Mouse (Mus musculus) G1E (cell line): ENCODE data around the gene Adarb2.

Experiments used
- CTCF ChIP-seq: IDR thresholded peaks from 2 replicates; pipeline ENCODE4 v1.5.1; 2012; ENCODE audit warnings: low read depth, low read length, inconsistent platforms, mixed read lengths
- GATA1 ChIP-seq: IDR thresholded peaks from 2 replicates; pipeline ENCODE4 v1.6.1; 2012; ENCODE audit warnings: borderline replicate concordance, low read length, inconsistent platforms, mixed read lengths

DNA sequence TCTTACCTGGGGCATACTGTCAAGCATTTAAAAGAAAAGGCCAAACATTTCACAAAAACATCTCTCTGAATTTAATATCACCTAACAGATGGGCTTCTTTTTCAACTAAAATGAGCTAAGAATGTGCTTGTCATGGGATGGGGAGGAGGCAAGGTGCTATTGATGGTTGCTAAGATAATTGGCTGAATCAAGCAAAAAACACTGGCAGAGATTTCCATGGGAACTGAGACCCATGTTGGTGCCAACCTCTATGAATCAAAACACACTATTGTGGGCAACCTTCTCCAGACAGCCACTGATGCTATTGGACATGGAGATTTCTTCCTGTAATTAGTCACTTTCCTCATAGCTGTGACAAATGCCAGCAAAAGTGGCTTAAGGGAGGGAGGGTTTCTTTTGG, 357.8 kb downstream of the Adarb2 start:
- TF ChIP-seq CTCF (no peak), GATA1 (no peak)
